Mouse (Mus musculus): ENCODE measurements around the gene Arhgef10l.
A peak's percentile ranks its signal among the peaks of the same experiment; 100 is the strongest.

Arhgef10l gene

DNA sequence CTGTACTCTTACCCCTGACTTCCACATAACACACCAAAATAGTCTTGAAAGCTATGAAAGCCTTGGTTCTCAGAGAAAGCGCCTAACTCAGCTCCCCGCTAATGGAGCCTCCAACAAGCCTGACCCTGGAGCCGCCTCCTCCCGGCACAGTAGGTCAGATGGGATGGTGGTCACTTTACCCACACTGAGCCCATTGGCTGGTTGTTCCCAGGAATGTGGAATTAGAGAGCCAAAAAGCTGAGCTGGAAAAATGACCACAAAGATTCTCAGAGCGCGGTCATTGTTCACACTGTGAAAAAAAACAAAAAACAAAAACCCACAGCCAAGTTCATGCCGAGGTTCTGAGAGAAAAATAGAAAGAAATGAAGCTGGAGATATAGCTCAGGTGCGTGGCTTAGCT, 9.3 kb downstream of the Arhgef10l start:
- DNase-seq, result no peak

DNA sequence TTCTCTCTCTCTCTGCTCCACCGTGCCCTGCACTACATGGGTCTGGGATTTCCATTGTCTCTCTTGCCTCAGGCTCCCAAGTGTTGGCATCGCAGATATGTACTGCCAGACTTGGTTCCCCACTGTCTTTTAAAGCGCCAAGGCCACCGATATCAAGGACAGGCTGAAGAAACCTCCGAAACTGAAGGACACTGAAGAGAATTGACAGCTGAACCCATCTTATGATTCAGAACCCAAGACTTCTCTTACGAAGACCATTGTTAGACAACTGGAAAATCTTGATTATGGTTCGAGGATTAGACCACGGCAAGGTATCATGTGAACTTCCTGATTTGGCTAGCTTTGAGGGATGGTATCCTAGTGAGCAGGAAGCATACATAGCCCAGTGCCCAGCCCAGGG, 11.0 kb downstream of the Arhgef10l start:
- DNase-seq, result no peak

DNA sequence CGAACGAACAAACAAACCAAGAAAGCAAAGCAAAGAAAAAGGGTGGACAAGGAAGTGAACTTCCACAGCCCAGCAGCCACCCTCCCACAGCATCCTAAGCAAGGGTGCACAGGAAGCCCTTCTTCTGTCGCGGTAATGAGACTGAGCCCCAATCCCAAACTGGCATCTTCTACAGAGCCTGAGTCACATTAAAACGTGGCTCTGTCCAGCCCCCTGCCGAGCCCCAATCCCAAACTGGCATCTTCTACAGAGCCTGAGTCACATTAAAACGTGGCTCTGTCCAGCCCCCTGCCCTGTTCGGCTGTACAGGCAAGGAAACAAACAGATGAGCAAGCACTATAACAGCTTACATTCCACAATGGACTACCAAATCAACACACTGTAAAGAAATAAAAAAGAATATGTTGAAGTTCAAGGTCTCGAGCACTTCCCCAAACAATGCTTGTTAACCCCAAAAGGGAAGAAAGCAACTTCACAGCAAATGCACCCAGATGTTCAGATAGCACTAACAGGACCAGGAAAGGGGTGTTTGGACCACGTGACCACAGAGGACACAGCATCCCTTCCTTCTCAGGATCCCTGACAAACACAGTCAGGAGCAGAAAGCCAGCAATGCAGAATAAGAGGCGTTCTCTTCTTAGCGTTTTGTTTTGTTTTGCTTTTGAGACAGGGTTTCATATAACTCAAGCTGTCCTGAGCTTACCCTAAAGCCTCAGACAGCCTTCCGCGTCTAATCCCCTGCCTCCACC, 11.8 kb downstream of the Arhgef10l start:
- DNase-seq, result no peak

DNA sequence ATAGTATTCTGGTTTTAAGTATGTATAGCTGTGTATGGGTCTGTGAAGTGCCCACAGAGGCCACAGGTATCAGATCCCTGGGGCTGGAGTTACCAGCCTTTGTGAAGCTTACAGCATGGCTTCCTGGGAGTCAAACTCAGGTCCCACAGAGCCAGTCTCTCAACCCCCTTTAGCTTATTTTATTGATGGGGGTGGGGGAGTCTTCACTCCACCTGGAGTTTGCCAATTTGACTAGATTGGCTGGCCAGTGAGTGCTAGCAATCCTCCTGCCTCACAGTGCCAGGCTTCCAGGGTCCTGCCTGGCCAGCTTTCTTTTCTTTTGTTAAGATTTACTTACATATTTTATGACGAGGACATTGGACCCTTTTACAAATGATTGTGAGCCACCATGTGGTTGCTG, 16.1 kb downstream of the Arhgef10l start:
- no peak for DNase-seq

DNA sequence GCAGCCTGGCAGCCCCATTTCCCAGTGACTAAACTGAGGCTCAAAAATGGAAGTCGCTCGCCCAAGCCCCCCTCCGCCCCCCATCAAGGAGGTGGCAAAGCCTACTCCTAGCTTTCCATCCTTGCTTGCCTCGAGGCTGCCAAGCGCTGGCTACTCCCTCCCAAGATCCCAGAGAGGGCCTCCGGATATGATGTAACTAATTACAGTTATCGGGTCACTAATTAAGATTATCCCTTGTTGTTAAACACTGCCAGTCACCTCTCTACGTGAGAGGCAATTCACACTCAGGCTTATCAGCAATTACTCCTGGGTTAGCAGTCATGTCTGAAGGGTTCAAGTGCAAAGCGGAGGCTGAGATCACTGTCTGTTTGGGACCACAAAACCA, 16.6 kb downstream of the Arhgef10l start:
- peak in 1 of 2 experiments; percentile 47 for DNase-seq

DNA sequence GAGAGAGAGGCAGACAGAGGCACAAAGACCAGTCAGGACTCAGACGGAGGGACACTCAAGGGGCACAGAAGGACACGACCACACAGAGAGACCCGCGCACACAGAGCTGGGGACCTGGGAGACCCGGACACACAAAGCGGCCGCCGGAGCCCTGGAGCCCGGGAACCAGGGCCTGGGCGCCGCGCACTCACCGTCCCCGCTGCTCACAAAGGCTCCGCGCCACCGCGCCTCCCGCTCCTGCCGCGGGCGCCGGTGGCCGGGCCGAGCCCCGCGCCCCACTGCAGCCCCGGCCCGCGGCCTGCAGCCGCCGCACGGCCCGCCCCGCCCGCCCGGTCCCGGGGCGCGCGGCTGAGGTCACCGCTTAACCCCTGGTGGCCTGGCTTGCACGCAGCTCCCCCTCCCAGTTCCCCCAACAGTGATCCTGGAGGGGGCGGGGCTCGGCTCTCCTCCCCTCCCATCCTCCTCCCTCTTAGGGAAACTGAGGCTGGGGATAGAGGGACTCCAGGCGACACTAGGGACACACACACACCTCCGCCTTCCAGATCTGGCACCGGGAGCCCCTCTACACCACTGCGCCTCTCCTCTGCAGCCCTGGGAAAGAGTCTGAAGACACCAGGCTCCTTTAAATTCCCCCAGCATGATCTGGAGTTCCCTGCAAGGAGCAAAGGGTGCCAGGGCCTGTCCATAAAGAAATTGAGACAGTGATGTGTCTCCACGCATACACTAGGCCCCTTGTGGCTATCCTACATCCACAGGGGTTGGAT, 17.2 kb downstream of the Arhgef10l start:
- DNase-seq, result peak; percentile 69 to 77

DNA sequence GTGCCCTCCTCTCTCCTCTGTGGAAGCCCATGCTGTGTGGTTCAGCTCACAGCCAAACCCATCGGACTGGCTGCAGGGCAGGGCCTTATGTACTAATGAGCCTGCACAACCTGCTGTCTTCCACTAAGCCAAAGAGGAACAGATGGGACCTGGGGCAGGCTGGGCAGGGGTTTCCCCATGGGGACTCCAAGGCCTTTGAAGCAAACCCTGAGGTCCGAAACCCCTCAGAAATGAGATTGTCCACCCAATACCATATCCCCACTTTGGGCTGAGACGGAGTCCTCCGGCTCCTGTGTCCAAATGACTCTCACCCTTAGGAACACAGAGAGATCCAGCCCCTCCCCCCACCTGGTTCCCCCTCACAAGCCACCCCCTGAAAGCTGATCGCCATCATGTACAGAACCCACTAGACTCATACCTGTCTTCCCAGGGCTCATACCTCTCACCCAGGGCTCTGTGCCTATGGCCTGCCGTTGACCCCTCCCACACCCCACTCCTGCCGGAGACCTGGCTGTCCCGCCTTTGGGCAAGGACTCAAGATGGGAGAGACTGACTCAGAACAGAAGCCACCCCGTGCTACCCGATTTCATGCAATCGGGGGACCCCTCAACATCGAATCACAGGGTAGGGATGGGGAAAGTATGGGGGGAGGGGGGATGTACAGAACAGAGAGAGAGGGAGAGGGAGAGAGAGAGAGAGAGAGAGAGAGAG, 17.9 kb downstream of the Arhgef10l start:
- DNase-seq, result peak; percentile 51 to 67

DNA sequence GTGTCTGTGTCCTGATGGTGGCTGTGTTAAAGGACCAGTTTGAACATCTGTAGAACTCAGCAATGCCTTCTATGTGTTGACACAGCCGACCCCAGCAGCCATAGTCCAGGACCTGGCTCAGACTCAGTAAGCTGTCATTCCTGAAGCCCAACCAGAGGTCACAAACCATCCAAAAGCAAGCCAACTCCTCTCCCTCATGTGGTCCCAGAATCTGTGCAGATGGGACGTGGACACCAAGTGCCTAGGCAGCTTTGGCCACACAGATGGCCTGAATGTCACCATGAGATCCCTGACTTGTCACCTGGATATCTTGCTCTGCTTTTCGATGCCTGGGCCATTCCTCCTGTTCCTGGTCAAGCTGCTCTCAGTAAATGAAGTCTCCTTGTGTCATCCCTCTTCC, 20.2 kb downstream of the Arhgef10l start:
- DNase-seq, result no peak

DNA sequence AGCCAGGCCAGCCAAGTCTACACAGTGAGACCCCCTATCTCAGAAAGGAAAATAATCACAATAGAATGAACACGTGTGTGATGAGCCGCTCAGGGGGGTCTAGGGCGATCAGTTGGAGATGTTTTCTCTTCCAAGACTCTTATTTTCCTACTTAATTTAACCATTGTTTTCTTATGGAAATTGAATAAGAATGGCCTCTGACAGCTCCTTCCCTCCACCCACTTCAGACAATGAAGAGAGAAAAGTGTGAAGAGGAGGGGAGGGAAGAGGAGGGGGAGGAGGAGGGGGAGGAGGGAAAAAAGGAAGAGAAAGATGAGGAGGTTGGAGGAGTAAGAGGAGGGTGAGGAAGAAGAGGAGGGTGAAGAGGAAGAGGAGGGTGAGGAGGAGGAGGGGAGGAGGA, 21.1 kb downstream of the Arhgef10l start:
- no peak for DNase-seq

DNA sequence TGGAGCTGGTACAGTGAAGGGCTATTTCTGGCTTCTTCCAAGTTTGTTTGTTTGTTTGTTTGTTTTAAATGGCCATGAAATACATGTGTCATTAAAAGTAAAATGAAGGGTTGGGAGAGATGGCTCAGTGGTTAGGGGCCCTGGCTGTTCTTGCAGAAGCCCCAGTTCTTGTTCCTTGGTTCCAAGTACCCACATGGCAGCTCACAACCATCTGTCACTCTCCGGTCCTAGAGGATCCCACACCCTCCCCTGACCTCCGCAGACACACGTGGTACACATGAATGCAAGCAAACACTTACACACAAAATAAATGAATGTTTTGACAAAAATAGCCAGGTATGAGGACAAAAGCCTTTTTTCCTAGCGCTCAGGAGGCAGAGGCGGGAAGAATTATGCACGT, 21.5 kb downstream of the Arhgef10l start:
- no peak for DNase-seq

DNA sequence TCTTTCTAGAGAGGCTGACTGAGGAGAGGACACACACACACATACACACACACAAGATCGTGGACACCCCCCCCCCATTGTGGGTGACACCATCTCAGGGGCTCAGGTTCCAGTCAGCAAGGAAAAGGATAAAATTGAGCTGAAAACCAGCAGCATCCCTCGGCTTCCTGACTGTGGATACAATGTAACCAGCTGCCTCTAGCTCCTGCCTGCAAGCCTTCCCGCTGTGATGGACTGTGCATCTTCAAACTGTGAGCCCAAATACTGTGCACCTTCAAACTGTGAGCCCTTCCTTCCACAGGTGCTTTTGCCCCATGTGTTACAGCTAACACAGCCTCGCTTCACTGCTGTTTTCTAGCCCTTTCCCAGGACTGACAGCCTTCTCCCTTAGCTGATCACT, 23.4 kb downstream of the Arhgef10l start:
- DNase-seq, result no peak

DNA sequence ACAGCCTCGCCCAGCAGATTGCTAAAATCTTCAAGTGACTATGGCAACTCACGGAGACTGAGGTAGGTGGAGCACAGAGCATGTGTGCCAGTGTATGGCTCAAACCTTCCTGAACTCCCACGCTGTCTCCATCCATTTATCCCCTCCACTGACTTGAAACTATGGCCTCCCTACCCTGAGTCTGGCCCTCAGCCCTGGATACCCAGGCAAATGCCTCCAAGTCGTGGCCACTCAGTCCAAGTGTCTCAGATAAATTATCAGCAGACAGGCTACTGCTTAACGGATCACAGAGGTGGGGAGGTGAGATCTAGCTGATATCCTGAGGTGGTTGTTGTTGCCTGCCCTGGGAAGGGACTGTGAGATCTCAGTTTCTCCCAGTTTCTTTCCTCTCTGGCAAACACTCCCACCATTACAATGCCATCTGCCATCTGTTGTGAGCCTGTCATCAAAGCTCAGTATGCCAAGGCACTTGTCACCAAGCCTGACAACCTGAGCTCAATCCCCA, 24.3 kb downstream of the Arhgef10l start:
- no peak for DNase-seq

DNA sequence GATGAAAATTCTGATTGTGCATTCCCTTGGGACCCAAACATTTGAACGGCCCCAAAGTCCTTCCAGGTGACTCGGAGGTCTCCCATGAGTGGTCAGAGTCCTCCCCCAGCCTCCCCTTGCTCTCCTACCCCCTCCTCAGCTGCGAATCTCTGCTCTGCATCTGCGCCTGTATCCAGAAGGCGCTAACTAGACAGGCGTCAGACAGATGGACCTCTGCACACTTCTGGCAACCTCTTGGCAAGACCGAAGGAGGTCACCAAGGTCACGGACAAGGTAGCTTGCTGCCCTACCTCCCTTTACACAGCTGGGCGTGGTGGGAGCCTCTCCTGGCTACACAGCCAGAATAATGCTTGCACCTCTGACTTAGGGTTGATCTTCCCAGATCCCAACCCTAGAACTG, 25.1 kb downstream of the Arhgef10l start:
- no peak for DNase-seq

DNA sequence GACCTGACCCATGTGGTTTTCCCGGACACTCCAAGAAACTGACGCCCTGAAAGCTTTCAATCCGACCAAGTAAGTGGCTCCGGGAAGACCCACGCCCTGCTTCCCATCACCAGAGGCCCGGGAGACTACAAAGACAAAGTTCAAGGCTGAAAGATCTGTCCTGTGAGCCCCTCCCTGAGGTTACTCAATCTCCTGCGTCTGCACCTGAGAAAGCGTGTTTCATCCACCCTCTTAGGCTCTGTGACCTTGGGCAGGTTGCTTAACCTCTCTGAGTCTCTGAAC, 25.6 kb downstream of the Arhgef10l start:
- DNase-seq, result no peak

DNA sequence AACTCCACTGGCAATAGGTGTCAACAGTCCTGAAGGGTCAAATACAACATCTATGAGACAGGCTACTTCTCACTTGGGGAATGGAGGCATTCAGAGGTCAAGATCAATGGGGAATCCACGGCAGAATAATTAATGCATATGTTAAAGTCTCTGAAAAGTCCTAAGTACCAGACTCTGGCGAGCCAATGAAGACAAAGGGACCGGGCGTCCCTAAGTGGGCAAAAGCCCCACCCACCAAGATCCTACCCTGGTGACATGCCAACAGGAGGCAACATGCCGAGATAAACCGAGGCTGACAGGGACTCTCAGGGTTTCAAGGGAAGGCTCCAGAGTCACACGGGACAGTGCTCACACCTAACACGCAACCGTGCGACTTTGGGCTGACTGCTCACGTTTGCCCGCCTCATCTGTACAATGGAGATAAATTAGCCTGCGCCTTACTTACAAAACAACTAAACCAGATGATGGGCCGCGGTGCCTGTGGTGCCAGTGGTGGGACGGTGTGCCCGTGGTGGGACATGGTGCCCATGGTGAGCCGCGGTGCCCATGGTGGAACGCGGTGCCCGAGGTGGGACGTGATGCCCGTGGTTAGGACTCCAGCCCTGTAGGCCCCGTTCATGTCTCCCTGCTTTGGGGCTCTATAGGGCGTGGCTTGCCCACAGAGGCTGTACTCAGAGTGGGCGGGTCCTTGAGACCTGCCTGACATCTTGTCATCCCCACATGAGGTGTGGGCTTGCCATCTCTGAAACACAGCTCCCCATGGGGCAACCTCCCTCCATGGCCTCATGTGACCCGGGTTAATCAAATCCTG, 26.2 kb downstream of the Arhgef10l start:
- DNase-seq, result no peak

DNA sequence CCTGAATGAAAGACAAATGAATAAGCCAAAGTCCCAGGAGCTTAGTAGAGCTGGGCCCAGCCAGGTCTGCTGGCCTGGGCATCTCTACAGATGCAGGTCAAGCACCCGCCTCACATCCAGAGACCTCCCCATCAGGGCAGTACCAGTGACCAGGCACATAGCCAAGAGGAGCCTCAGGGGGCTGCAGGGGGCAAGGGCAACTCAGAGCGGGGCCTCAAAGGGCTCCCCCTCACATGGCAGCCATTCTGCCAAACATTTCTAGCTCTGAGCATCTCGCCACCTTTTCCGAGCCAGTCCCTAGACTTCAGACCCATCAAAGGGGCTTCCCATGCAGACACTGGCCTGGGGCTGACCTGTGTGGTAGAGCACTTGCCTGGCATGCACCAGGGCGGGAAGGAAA, 27.2 kb downstream of the Arhgef10l start:
- DNase-seq, result no peak

DNA sequence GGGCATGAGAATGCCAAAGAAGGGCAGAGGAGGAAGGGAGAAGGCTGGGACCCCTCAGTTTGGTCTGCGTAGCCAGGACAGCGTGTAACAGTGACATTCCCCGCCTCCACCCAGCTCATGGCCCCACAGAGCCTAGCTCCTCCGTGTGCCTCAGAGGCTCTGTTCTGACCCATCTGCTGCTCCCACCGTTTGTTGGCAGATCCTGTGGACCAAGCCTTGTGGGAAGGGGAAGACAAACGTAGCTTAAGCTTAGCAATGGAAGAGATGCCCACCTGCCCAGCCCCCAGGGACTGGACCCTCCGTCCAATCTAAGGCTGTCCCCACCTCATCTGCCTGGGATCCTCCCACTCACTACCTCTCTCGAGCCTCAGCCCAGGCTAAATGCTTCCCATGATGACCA, 28.5 kb downstream of the Arhgef10l start:
- DNase-seq, result no peak

DNA sequence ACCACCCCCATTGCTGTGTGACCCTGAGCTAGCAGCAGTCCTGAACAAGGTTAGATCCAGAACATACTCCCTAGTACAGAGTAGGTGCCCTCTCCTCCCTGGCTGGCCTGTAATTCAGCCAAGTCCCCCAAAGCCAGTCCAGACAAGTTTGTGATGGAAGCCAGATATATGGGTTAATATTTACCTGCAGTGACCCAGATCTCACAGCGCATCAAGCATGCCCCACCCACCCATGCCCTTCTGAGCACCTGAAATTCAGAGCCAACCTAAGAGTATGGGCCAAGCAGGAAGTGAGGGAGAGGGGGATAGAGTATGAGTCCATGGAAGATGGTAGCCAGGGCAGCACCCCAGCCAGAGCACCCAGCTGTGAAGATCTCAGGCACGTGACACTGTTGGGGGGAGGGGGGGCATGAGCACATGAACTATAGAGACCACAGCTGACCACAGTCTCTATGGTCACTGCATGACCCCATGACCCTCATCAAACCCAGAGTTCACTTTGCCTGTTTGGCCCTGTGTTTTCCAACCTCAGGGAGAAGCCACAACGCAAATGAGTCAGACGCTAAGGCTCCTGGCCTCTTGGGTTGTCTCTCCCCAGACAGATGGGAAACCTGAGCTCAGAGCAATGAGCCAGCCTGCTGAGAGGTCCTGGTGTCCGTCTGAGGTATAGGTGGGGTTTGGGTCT, 29.4 kb downstream of the Arhgef10l start:
- DNase-seq, result peak in 1 of 2 experiments; percentile 58

DNA sequence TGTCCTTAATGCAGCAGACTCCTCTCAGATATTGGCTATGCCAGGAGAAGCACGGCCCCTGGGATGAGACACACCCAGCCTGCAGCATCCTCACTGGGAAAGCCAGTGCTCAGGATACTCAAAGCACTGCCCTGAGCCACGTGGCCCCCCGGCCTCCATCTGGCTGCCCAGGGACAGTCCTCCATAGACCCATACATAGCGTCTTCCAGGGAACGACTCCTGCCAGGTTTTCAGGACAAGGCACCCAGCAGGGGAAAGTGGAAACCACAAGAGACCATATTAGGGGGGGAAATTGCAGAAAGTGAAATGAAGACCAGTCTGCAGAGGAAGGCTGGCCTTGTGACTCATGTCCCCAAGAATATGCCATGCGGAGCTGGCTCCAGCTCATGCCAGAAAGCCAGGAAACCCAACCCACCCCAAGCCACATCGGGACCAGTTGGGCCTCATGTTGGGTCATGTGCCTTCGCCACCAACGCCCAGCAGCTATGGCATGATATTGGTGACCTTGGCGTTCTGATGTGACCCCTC, 30.9 kb downstream of the Arhgef10l start:
- no peak for DNase-seq

DNA sequence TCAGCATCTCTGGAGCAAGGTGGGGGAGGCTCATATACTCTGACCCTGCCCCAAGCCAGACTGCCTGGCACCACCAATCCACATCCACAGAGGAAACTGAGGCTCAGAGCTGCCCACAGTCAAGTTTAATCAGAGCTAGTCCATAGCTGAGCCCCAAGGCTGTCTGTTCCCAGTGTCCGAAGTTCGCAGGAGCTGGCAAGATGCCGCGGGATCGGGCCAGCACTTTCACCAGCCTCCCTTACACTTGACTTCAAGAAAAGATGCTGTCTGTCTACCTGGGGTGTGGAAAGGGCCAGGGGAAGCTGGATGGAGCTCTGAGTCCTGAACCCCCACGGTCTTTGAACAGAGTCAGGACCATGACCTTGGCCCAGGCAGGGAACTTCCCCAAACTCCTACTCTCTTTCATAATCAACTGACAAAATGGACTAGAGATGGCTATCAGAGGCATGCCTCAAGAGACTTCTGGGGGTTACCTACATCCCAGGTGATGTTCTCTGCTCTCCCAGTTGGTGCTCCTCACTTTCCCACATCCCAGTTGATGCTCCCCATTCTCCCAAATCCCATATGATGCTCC, 34.4 kb downstream of the Arhgef10l start:
- peak in 1 of 2 experiments; percentile 62 for DNase-seq

DNA sequence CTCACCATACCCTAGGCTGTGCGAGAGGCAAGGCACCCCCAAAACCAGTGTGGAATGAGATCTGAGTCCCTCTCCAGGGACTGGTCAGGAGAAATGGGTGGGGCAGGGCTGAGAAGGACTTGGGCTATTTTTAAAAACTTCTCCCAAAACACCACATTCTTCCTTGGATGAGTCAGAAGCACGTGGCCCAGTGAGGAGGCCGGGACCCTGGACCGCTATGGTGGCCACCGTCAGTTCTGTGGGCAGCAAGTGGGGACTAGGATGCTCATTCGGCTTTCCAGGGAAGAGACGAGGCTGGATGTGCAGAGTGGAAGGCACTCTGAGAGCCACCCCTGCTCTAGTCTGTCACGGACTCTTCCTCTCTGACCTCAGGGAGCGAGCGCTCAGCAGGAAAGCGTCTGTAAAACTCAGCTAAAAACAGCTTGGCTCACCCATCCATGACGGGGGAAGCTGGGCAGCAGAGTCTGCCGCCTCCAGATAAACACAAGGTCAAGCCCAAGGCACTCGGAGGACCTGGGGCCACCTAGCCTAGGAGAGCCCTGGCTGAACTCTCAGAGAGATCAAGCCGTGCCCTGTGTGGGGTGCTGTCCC, 35.1 kb downstream of the Arhgef10l start:
- peak; percentile 69 to 80 for DNase-seq
